Mouse (Mus musculus) stomach, postnatal 0 days (tissue): ENCODE results near the gene Bahcc1. TPM values are rescaled to one million over a fixed set of nuclear protein-coding genes. Genes with fewer than 3 reads are reported as not detected.

ENCODE experiments used
- ATAC-seq: fragments of 200-750 bp; cut with Nextera tagmentation; 2 replicates; pipeline ENCODE4 v1.8.0; 2017; ENCODE audit not compliant: low FRiP score, low TSS enrichment
- DNase-seq: peaks from one replicate; pipeline ENCODE4 v3.0.0-alpha.2; 2016; ENCODE audit warnings: low spot score
- H3K27ac ChIP-seq: fragments of 300-500 bp; sonication (generic); replicated peaks from 2 replicates; pipeline ENCODE4 v1.5.1; 2014; ENCODE audit warnings: mild to moderate bottlenecking, control low read depth
- H3K27me3 ChIP-seq: fragments of 300-500 bp; sonication (generic); 2 replicates; pipeline ENCODE4 v1.6.1; 2014; ENCODE audit warnings: low read length; ENCODE audit not compliant: control insufficient read depth, insufficient read depth
- H3K36me3 ChIP-seq: fragments of 300-500 bp; sonication (generic); 2 replicates; pipeline ENCODE4 v1.6.1; 2014; ENCODE audit warnings: low read length, mixed read lengths; ENCODE audit not compliant: control insufficient read depth, insufficient read depth
- H3K4me1 ChIP-seq: fragments of 300-500 bp; sonication (generic); replicated peaks from 2 replicates; pipeline ENCODE4 v1.6.1; 2014; ENCODE audit warnings: antibody characterized with exemption; ENCODE audit not compliant: control insufficient read depth, insufficient read depth
- H3K4me2 ChIP-seq: fragments of 300-500 bp; sonication (generic); replicated peaks from 2 replicates; pipeline ENCODE4 v1.6.1; 2014; ENCODE audit warnings: low read depth, mild to moderate bottlenecking, control low read depth, moderate library complexity
- H3K4me3 ChIP-seq: fragments of 300-500 bp; sonication (generic); 2 replicates; pipeline ENCODE4 v1.5.1; 2014; ENCODE audit warnings: low read depth, low read length, control low read depth
- H3K9ac ChIP-seq: fragments of 300-500 bp; sonication (generic); 2 replicates; pipeline ENCODE4 v1.6.1; 2014; ENCODE audit warnings: mild to moderate bottlenecking, low read length, control low read depth, mixed read lengths
- H3K9me3 ChIP-seq: fragments of 300-500 bp; sonication (generic); 2 replicates; pipeline ENCODE4 v1.6.1; 2016; ENCODE audit warnings: low read length; ENCODE audit not compliant: control insufficient read depth
- CTCF ChIP-seq: IDR thresholded peaks from 2 replicates; pipeline ENCODE4 v1.5.1; 2016; ENCODE audit warnings: antibody characterized with exemption, low read depth, mild to moderate bottlenecking, moderate library complexity
- EP300 ChIP-seq: optimal IDR thresholded peaks from 2 replicates; pipeline ENCODE3; 2016; ENCODE audit warnings: antibody characterized with exemption
- WGBS: fragments of 180-500 bp; shearing (Covaris S2); extraction: QIAGEN DNeasy Blood & Tissue Kit; methylation state at CpG from one replicate; pipeline ENCODE4 v1.1.7; 2014; 5-methylcytosine and 5-hydroxymethylcytosine counted together
- polyA plus RNA-seq: library from polyadenylated mRNA; unstranded; fragments of >200 nt; fragmentation: Nextera tagmentation; extraction: Ambion mirVana; gene quantifications from 2 replicates; pipeline ENCODE4 v1.2.1, GENCODE M21; 2015

Bahcc1 gene
- polyA plus RNA-seq, 1 experiment from 2014 or later: 2.7 TPM

GRCm38 (mm10) chr11:120297767-120298166 is 65.0 kb downstream of the Bahcc1 start:
- H3K27me3 ChIP-seq: no peaks in the 10 kb centered on the region
- H3K9ac ChIP-seq: no peak overlapping the region
- DNase-seq: no peak
- H3K9me3 ChIP-seq: no peaks in the 10 kb centered on the region
- H3K4me1 ChIP-seq: no peaks in the 10 kb centered on the region
- no peak overlapping the region for H3K4me3 ChIP-seq
- ATAC-seq: no peak
- H3K4me2 ChIP-seq: no peak overlapping the region
- H3K27ac ChIP-seq: no peak overlapping the region
- 80% methylated on average over 7 of the region's 7 CpGs for WGBS
- no peaks in the 10 kb centered on the region for H3K36me3 ChIP-seq
- TF ChIP-seq EP300: no peak
- TF ChIP-seq CTCF: no peak

GRCm38 (mm10) chr11:120298441-120299141 is 65.8 kb downstream of the Bahcc1 start:
- Histone ChIP-seq H3K4me1 (no peaks in the 10 kb centered on the region), H3K27me3 (no peaks in the 10 kb centered on the region), H3K4me3 (no peak overlapping the region), H3K36me3 (no peaks in the 10 kb centered on the region), H3K27ac (no peak overlapping the region), H3K9me3 (no peaks in the 10 kb centered on the region), H3K9ac (no peak overlapping the region), H3K4me2 (no peak overlapping the region)
- DNase-seq: no peak
- no peak for ATAC-seq
- WGBS: 67% methylated on average over 4 of the region's 4 CpGs
- TF ChIP-seq CTCF (no peak), EP300 (no peak)

- DNase-seq (no peak), ATAC-seq (no peak)
- no peaks in the 10 kb centered on the region for H3K4me1 ChIP-seq
- 66% methylated on average over 5 of the region's 5 CpGs for WGBS
- no peaks in the 10 kb centered on the region for H3K9me3 ChIP-seq
- H3K4me3 ChIP-seq: no peak overlapping the region
- H3K36me3 ChIP-seq: no peaks in the 10 kb centered on the region
- no peak overlapping the region for H3K27ac ChIP-seq
- no peak overlapping the region for H3K9ac ChIP-seq
- no peak overlapping the region for H3K4me2 ChIP-seq
- H3K27me3 ChIP-seq: no peaks in the 10 kb centered on the region
- no peak for TF ChIP-seq EP300
- no peak for TF ChIP-seq CTCF
Measured at GRCm38 (mm10) chr11:120299484-120299883, 66.7 kb downstream of the Bahcc1 start.

- Histone ChIP-seq H3K9ac (no peak overlapping the region), H3K4me1 (peaks cover 7% of the 10 kb centered on the region), H3K4me3 (no peak overlapping the region), H3K36me3 (no peaks in the 10 kb centered on the region), H3K9me3 (no peaks in the 10 kb centered on the region), H3K27ac (no peak overlapping the region), H3K4me2 (no peak overlapping the region), H3K27me3 (no peaks in the 10 kb centered on the region)
- WGBS: 87% methylated on average over 9 of the region's 9 CpGs
- no peak for ATAC-seq
- no peak for DNase-seq
- TF ChIP-seq CTCF (no peak), EP300 (no peak)
Measured at GRCm38 (mm10) chr11:120303119-120303518, 70.4 kb downstream of the Bahcc1 start.

- Histone ChIP-seq H3K4me2 (no peak overlapping the region), H3K9me3 (no peaks in the 10 kb centered on the region), H3K27me3 (no peaks in the 10 kb centered on the region), H3K4me1 (peaks cover 7% of the 10 kb centered on the region), H3K27ac (no peak overlapping the region), H3K9ac (no peak overlapping the region), H3K36me3 (no peaks in the 10 kb centered on the region), H3K4me3 (no peak overlapping the region)
- TF ChIP-seq EP300 (no peak), CTCF (no peak)
- DNase-seq: no peak
- 91% methylated on average over 20 of the region's 21 CpGs for WGBS
- no peak for ATAC-seq
Measured at GRCm38 (mm10) chr11:120303559-120304349, 71.0 kb downstream of the Bahcc1 start.

- Histone ChIP-seq H3K9me3 (no peaks in the 10 kb centered on the region), H3K4me1 (peaks cover 7% of the 10 kb centered on the region), H3K4me3 (no peak overlapping the region), H3K9ac (no peak overlapping the region), H3K36me3 (no peaks in the 10 kb centered on the region), H3K4me2 (no peak overlapping the region), H3K27ac (no peak overlapping the region), H3K27me3 (no peaks in the 10 kb centered on the region)
- ATAC-seq (no peak), DNase-seq (no peak)
- TF ChIP-seq EP300: no peak
- TF ChIP-seq CTCF: no peak
- 57% methylated on average over 5 of the region's 5 CpGs for WGBS
Measured at GRCm38 (mm10) chr11:120304350-120304694, 71.6 kb downstream of the Bahcc1 start.
